In the genomic region with DNA sequence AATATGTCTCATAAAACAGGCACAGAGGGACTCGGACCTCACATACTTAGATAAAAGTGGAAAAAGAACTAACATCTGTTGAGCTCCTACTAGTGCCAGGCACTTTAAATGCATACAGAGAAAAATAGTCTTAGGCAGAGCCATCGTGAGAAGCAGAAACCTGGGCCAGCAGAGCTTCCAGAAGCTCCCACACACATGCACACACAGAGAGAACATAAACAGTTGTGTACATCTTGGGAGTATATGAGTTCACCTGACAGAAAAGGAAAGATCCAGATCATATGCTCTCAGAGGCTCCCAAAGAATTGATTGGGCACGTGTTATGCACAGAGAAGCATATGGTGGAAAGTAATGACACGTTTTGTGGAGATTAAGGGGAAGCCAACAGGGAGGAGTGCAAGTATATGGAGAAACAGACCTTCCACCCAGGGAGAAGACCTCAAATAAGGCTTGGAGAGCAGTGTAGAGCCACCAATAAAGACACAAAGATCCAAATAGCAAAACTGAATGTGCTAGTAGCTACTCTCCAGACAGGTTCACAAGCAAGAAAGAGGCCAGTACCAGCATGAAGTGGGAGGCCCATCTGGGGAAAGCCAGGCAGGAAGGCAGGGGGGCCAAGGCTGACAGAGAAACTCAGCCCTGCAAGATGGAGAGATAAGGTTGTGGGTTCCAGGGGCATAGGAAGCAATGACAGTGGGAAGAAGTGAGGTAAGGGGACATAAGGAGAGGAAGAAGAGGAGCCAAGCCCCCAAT, we compare ENCODE assay signal across 8 mouse cellular contexts. TPM values are rescaled to one million over a fixed set of nuclear protein-coding genes. Genes with fewer than 3 reads are reported as not detected.
DNase-seq lines count a peak whose midpoint lies in the region; ATAC-seq lines count a peak whose summit lies in the region.

No protein-coding gene starts in this region.

- H3K4me3 ChIP-seq in hindbrain, embryonic 11.5 days (ENCODE audit: low read depth, low read length), result peak overlapping the region; percentile 72; the same call in 1 of the 2 replicates
- H3K4me3 ChIP-seq in macrophage (ENCODE audit: inconsistent target), result peak overlapping the region; percentile 87

- peak; percentile 11 for DNase-seq in adrenal gland, postnatal 14 days
- no peak for DNase-seq in adrenal gland, postnatal 36 days
- peak; percentile 16 to 70 for DNase-seq in spleen, postnatal 4 days (ENCODE audit: low spot score in 2 of 2)
- DNase-seq in spleen, postnatal 36 days (ENCODE audit: low spot score in 2 of 2), result no peak
- no peak for DNase-seq in hindbrain, embryonic 11.5 days (ENCODE audit: low spot score)
- no peak for DNase-seq in ovary, postnatal 10 days (ENCODE audit: low spot score)
- DNase-seq in embryo, embryonic 10 days (ENCODE audit: low spot score), result no peak

- no peaks in the 10 kb centered on the region for H3K4me1 ChIP-seq in hindbrain, embryonic 11.5 days (replicated peaks; ENCODE audit: control insufficient read depth, insufficient read depth, low read length)

- H3K9me3 ChIP-seq in hindbrain, embryonic 11.5 days (ENCODE audit: control insufficient read depth, low read length), result no peaks in the 10 kb centered on the region

- peaks cover 63% of the 10 kb centered on the region for H3K79me2 ChIP-seq in macrophage (ENCODE audit: inconsistent target)

- WGBS in hindbrain, embryonic 11.5 days, result 46% methylated on average over 4 of the region's 4 CpGs
- WGBS in macrophage (ENCODE audit: missing documents), result 28% methylated on average over 4 of the region's 4 CpGs

- no peak for ATAC-seq in hindbrain, embryonic 11.5 days (ENCODE audit: low FRiP score)

- no peaks in the 10 kb centered on the region for H3K36me3 ChIP-seq in hindbrain, embryonic 11.5 days (ENCODE audit: control insufficient read depth, insufficient read depth, low read length)
- H3K36me3 ChIP-seq in macrophage (ENCODE audit: inconsistent target), result no peaks in the 10 kb centered on the region

- no peaks in the 10 kb centered on the region; the same call in 1 of the 2 replicates for H3K27me3 ChIP-seq in hindbrain, embryonic 11.5 days (ENCODE audit: control insufficient read depth, insufficient read depth, low read length)

- peak overlapping the region; percentile 80; the same call in 1 of the 2 replicates for H3K4me2 ChIP-seq in hindbrain, embryonic 11.5 days (replicated peaks; ENCODE audit: low read depth, low read length)

- H3K27ac ChIP-seq in hindbrain, embryonic 11.5 days (ENCODE audit: low read depth, low read length), result no peak overlapping the region
- peak overlapping the region; percentile 46 for H3K27ac ChIP-seq in macrophage

- no peak overlapping the region for H3K9ac ChIP-seq in hindbrain, embryonic 11.5 days (ENCODE audit: low read depth, low read length)

RNA-seq across cellular contexts. Expression of a gene that starts 2.6 kb away (rescaled TPM):
- total RNA-seq in adrenal gland, postnatal 14 days (2021), result 54.8 and 85.5 TPM in 2 replicates
- 100 to 1,000 TPM in 1 of 2 experiments, 10 to 100 TPM in 1; 69.7 to 116 TPM for total RNA-seq in adrenal gland, postnatal 36 days (2021)
- 3.8 and 4.7 TPM in 2 replicates for polyA plus RNA-seq in hindbrain, embryonic 11.5 days (2014; fragmentation: Nextera tagmentation; extraction: Ambion mirVana)
- total RNA-seq in macrophage (2018; cell fraction: chromatin; rRNA removed), result 100 to 1,000 TPM in 21 of 26 experiments, 10 to 100 TPM in 5; 47.4 to 927 (median 240) TPM
- 100 to 1,000 TPM in 12 of 26 experiments, 10 to 100 TPM in 14; 18.1 to 317 (median 98.3) TPM for total RNA-seq in macrophage (2018; cell fraction: cytosol; rRNA removed)
- total RNA-seq in macrophage (2018; cell fraction: nucleus; rRNA removed), result 100 to 1,000 TPM in 22 of 26 experiments, 10 to 100 TPM in 4; 37.5 to 577 (median 218) TPM
- 13.4 to 69.7 TPM (median 35.1 TPM) in 3 replicates for polyA plus RNA-seq in macrophage (2018)

Comparison
In these comparisons a context has a peak if more than half of its experiments do, and no peak if none do; other contexts are left out.
1. DNase-seq: peak in adrenal gland, postnatal 14 days (single experiment) and spleen, postnatal 4 days (2 of 2); none in adrenal gland, postnatal 36 days (0 of 2), spleen, postnatal 36 days (0 of 2), hindbrain, embryonic 11.5 days (single experiment), ovary, postnatal 10 days (single experiment) and embryo, embryonic 10 days (single experiment).